Mouse (Mus musculus) thymus, adult 2 months (tissue): ENCODE results near the gene Uhrf1.

ENCODE experiments used
- CTCF ChIP-seq: fragments of 200-500 bp; IDR thresholded peaks from 2 replicates; pipeline ENCODE4 v1.5.1; 2012; ENCODE audit warnings: mild to moderate bottlenecking, control low read depth, low read length, moderate library complexity, borderline replicate concordance; ENCODE audit not compliant: control insufficient read depth, poor library complexity, insufficient read depth; ENCODE audit errors: extremely low read depth
- POLR2A ChIP-seq: fragments of 200-500 bp; IDR thresholded peaks from 2 replicates; pipeline ENCODE4 v1.6.1; 2012; ENCODE audit warnings: mild to moderate bottlenecking, low read length, control low read depth, moderate library complexity; ENCODE audit not compliant: control insufficient read depth, poor library complexity, insufficient read depth; ENCODE audit errors: extremely low read depth

DNA sequence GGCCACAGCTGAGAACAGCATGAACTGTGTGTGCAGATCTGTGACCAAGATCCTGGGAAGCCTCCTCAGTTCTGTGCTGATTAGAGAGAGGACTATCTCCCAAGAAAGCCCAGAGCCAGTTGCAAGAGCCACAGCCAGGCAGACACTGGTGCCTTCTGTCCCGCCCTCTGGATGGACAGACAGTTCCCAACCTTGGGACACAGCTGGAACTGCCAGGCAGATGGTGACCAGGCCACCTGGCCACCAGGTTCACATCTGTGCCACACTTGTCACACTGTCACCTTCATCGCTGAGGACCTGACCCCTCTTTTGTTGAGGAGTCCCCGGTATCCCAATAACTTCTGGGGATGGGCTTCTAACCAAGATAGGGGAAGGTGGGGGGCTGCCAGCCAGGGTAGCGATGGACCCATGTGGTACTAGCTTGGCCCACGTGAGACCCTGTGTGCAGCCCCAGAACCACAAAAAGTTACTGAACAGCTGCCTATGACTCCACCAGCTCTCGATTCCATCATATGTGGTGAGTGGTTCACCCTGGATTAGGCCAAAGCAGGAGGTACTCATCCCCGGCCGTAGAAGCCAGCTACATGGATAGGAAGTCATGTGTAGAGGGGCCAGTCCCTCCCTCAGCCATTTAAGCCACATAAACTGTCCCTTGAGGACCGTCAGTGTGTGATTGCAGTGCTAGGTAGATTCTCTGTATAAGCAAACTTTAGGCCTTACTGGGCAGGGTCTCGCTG is 43.7 kb upstream of the Uhrf1 start:
- TF ChIP-seq POLR2A (no peak), CTCF (no peak)
